Mouse (Mus musculus) CD4-positive, CD25-positive, alpha-beta regulatory T cell, adult 2 months (primary cell): ENCODE data around the gene Poglut1.

Experiments
- DNase-seq: peaks from one replicate; pipeline ENCODE4 v3.0.0-alpha.2; 2012; ENCODE audit warnings: low read depth, low spot score

Poglut1 gene

DNA sequence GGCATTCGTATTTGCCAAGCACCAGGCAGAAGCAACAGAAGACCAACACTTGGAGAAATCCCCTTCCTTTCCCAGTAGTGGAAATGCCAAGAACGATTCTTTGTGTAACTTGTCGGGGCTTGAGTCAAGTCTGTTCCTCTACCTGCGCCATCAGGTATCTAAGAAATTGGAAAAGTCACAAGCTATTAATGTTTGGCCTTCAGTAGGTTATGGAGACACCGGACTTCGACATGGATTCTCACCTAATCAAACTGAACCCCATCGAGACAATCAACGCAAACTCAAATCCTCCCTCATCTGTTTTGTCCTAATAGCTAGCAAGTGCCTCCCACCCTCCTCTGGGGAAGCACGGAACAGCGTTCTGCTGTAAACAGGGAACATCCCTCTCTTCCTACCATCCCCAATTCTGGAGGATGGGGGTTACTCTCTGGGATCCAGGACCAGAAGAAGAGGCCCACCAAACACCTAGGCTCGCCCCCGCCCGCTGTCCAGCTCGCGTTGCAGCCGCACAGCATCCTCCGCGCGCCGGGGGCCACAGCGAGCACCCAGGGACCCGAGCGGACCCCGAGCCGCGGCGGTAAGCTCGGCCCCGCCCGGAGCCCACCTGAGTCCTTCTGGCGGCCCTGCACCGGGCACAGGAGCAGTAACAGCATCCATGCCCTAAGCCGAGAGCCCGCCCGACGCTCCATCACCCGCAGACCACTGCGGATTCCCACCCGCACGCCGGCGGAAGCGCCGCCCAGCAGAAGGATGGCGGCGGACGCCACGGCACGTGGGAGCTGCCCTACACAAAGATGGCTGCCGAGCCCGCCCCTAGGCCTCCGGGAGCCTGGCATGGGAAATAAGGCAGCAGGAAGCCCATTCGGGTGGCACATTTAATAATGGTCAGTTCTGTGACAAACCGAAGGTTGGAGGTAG, at the start of gene Poglut1:
Poglut1 (minus strand) TSS at position 780 of the 918 bp plus-strand sequence.
- peak; percentile 82 for DNase-seq

GRCm38 (mm10) chr16:38598986-38599680, 49.1 kb upstream of the Poglut1 start:
- no peak for DNase-seq

DNA sequence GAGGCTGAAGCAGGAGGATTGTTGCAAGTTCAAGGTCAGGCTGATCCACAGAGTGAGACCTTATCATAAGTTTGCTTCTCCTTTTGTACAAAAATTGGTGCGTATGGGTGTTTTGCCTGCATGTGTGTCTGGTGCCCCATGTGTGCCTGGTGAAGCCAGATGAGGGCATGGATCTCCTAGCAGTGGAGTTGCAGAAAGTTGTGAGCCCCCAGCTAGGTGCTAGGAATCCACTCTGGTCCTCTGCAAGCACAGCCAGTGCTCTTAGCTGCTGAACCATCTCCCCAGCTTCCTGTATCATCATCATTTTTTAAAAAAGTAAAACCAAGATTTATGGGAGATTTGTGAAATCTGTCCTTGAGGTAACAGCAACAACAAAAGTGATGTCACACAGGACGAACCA, 46.6 kb upstream of the Poglut1 start:
- DNase-seq: no peak

GRCm38 (mm10) chr16:38596099-38596498, 46.0 kb upstream of the Poglut1 start:
- DNase-seq: no peak

- DNase-seq: no peak
Measured at GRCm38 (mm10) chr16:38594435-38594834, 44.4 kb upstream of the Poglut1 start.

DNA sequence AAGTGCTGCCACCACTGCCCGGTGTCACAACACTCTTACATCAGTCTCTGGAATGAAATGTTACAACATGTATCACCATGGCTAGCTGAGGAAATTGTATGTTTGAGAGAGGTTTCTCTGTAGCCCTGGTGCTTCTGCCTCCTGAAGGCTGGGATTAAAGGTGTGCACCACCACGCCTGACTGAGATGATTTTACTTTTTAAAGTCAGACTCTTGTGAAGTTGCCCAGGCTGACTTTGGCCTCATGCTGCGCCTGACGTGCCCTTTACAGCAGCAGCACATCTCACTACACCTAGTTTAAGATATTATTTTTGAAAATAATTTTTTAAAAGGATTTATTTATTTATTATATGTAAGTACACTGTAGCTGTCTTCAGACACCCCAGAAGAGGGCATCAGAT, 42.9 kb upstream of the Poglut1 start:
- no peak for DNase-seq

DNA sequence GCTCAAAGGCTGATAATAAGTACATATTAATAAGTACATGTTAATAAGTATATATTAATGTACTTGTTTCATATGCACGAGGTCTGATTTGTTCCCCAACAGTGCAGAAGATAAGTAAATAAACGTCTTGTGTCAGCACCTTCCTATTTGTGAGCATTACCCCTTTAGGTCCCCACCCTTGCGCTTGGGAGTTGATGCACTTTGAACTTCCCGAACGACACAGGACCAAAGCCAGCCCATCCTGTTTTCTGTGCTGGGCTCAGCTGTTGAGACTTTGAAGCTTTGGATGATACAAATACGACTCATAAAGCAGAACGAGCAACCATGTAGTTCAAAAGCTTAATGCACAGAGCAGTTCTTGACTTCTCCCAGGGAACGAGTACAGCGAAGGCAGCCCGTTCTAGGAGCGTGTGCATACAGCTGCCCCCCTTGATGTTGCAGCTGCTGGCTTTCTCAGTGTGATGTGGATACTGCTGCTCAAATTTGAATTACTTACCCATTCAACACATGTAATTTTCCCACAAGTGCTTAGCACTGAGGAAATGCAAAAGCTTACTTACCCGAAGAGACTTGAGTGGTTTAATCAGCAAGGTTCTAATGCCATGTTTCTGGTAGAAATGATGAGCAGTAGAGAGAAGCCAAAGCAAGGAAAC, 42.1 kb upstream of the Poglut1 start:
- DNase-seq: no peak

GRCm38 (mm10) chr16:38591506-38591905, 41.4 kb upstream of the Poglut1 start:
- DNase-seq: no peak

GRCm38 (mm10) chr16:38587572-38587971, 37.5 kb upstream of the Poglut1 start:
- no peak for DNase-seq

DNA sequence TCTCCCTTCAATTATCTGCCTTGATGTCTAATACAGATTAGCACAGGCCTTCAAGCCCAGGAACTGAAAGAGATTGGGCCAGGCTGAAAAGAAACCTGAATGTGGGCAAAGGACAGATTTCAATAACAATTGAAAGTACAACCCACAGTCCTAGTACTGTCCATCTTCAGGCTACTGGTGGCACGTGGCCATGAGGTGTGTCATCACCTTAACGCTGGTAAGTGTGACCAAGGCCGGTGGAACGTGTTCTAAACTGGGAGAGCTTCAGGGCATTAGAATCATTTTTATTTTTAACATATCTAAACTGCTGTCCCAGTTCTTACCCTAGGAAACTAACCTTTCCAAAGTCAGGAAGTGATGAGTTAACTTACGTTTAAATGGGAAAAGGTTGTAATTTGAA, 37.1 kb upstream of the Poglut1 start:
- DNase-seq: no peak

GRCm38 (mm10) chr16:38585186-38585585, 35.1 kb upstream of the Poglut1 start:
- no peak for DNase-seq

GRCm38 (mm10) chr16:38584761-38585160, 34.7 kb upstream of the Poglut1 start:
- no peak for DNase-seq

- no peak for DNase-seq
Measured at GRCm38 (mm10) chr16:38571481-38571880, 21.4 kb upstream of the Poglut1 start.

DNA sequence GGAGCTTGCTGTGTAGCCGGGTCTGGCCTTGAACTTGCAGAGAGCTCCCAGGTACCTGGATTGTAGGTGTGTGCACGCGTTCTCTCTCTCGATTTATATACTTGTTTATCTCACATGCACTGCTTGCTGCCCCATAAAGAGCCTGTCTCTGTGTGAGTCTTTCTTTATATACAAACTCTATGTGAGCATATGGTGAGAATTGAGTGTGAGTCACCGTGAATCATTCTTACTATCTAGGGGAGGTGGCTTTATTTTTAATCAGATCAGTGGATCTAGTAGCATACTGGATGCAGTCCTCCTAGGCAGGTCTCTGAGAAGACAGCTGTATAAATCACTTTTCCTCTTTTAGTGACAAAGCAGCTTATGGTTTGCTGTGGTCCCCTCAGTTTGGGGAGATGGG, 18.1 kb upstream of the Poglut1 start:
- no peak for DNase-seq

DNA sequence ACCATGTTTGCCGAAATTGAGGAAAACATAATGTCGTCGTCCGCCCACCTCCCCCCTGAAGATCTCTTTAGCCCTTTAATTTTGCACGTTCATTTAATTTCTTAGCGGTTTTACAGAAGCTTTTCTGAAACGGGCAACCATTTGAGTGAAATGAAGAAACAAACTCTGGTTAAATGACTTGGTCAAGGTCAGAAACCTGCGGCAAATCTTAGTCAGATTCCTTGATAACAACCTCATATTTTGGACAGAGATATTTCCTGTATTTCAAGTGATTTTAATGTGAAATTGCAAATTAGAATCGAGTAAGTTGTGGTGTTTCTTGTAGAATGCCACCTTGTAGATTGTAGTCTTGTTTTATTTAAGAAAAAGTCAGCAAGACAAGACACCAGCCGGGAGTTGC, 13.5 kb upstream of the Poglut1 start:
- DNase-seq: no peak

DNA sequence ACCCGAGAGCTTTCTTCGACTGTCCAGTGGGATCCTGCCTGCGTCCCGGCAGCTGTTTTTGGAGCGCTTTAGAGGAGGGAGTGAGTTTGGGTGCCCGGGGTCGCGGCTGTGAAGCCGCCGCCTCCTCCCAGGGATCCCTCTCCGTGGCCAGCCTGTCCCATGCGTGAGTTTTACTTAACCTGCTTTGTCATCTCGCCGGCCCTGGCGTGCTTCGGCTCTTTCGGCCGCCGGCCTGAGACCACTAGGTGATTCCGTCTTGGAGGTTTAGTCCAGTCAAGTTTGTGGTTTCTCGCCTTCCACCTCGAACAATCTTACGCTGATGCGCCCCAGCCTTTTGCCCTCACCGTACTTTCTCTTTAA, 12.9 kb upstream of the Poglut1 start:
- no peak for DNase-seq

GRCm38 (mm10) chr16:38562131-38562967, 12.3 kb upstream of the Poglut1 start:
- DNase-seq: peak; percentile 98

GRCm38 (mm10) chr16:38558221-38558748, 8.2 kb upstream of the Poglut1 start, which contains the start of gene Tmem39a:
TSS of gene Tmem39a (plus strand) at chr16:38558698.
- DNase-seq: no peak

- DNase-seq: no peak
Measured at GRCm38 (mm10) chr16:38555988-38556387, 5.9 kb upstream of the Poglut1 start.

- DNase-seq: no peak
Measured at GRCm38 (mm10) chr16:38548000-38548399, 2.1 kb downstream of the Poglut1 start.

- DNase-seq: no peak
Measured at GRCm38 (mm10) chr16:38538716-38539380, 11.2 kb downstream of the Poglut1 start.
